Mouse (Mus musculus): ENCODE data around the gene Cfap52. TPM values are rescaled to one million over a fixed set of nuclear protein-coding genes. Genes with fewer than 3 reads are reported as not detected.

Gene Cfap52
- polyA plus RNA-seq, 1 experiment from 2014 or later = 0.53 TPM

GRCm38 (mm10) chr11:67975252-67975651, 9.8 kb upstream of the Cfap52 start:
- Histone ChIP-seq H3K4me3 (replicated peaks) (no peak overlapping the region), H3K36me3 (peaks cover 18% of the 10 kb centered on the region), H3K27ac (no peak overlapping the region), H3K9ac (replicated peaks) (no peak overlapping the region), H3K9me3 (no peaks in the 10 kb centered on the region), H3K4me2 (no peak overlapping the region), H3K4me1 (replicated peaks) (no peaks in the 10 kb centered on the region), H3K27me3 (no peaks in the 10 kb centered on the region)
- ATAC-seq (ENCODE audit: insufficient number of reproducible peaks, insufficient read depth, low FRiP score, low TSS enrichment, low read depth) = no peak
- 8% methylated on average over 2 of the region's 2 CpGs for WGBS

- WGBS = 90% methylated on average over 5 of the region's 5 CpGs
- peaks cover 24% of the 10 kb centered on the region for H3K36me3 ChIP-seq
- no peak overlapping the region for H3K4me2 ChIP-seq
- H3K4me1 ChIP-seq (replicated peaks) = no peaks in the 10 kb centered on the region
- H3K27me3 ChIP-seq = no peaks in the 10 kb centered on the region
- no peak overlapping the region for H3K27ac ChIP-seq
- ATAC-seq (ENCODE audit: insufficient number of reproducible peaks, insufficient read depth, low FRiP score, low TSS enrichment, low read depth) = no peak
- no peak overlapping the region for H3K4me3 ChIP-seq (replicated peaks)
- no peaks in the 10 kb centered on the region for H3K9me3 ChIP-seq
- H3K9ac ChIP-seq (replicated peaks) = no peak overlapping the region
Observed at GRCm38 (mm10) chr11:67973225-67973624, 7.8 kb upstream of the Cfap52 start.

- no peak for ATAC-seq (ENCODE audit: insufficient number of reproducible peaks, insufficient read depth, low FRiP score, low TSS enrichment, low read depth)
- WGBS = 81% methylated on average over 1 of the region's 1 CpGs
- H3K27ac ChIP-seq = no peak overlapping the region
Observed at GRCm38 (mm10) chr11:67972606-67973005, 7.2 kb upstream of the Cfap52 start.

GRCm38 (mm10) chr11:67967831-67968230, 2.4 kb upstream of the Cfap52 start:
- Histone ChIP-seq H3K9ac (replicated peaks) (no peak overlapping the region), H3K4me3 (replicated peaks) (no peak overlapping the region), H3K4me2 (peak overlapping the region; percentile 87; the same call in 1 of the 2 replicates)

More at GRCm38 (mm10) chr11:67972606-67973005, 7.2 kb upstream of the Cfap52 start:
- no peaks in the 10 kb centered on the region for H3K9me3 ChIP-seq
- no peaks in the 10 kb centered on the region for H3K27me3 ChIP-seq
- H3K9ac ChIP-seq (replicated peaks) = no peak overlapping the region
- no peak overlapping the region for H3K4me3 ChIP-seq (replicated peaks)
- no peak overlapping the region for H3K4me2 ChIP-seq
- no peaks in the 10 kb centered on the region for H3K4me1 ChIP-seq (replicated peaks)
- H3K36me3 ChIP-seq = peaks cover 24% of the 10 kb centered on the region

GRCm38 (mm10) chr11:67965905-67966878, 741 bp upstream of the Cfap52 start, which contains the start of gene Stx8:
Gene Stx8 (plus strand): TSS chr11:67966193.
- Histone ChIP-seq H3K9me3 (no peaks in the 10 kb centered on the region), H3K4me1 (replicated peaks) (no peaks in the 10 kb centered on the region; the same call in 1 of the 2 replicates), H3K4me3 (replicated peaks) (peak within 1 kb of the TSS; percentile 75), H3K4me2 (peak within 1 kb of the TSS; percentile 87), H3K9ac (replicated peaks) (peak within 1 kb of the TSS; percentile 77), H3K27ac (no peak within 1 kb of the TSS), H3K27me3 (no peaks in the 10 kb centered on the region), H3K36me3 (peaks cover 11% of the 10 kb centered on the region)
- WGBS = under 1% methylated on average over 28 of the region's 28 CpGs
- ATAC-seq (ENCODE audit: insufficient number of reproducible peaks, insufficient read depth, low FRiP score, low TSS enrichment, low read depth) = peak; percentile 55; the same call in 1 of the 2 replicates

More at GRCm38 (mm10) chr11:67967831-67968230, 2.4 kb upstream of the Cfap52 start:
- no peaks in the 10 kb centered on the region; the same call in 1 of the 2 replicates for H3K4me1 ChIP-seq (replicated peaks)
- no peak for ATAC-seq (ENCODE audit: insufficient number of reproducible peaks, insufficient read depth, low FRiP score, low TSS enrichment, low read depth)
- H3K27me3 ChIP-seq = no peaks in the 10 kb centered on the region
- H3K9me3 ChIP-seq = no peaks in the 10 kb centered on the region
- H3K36me3 ChIP-seq = peaks cover 16% of the 10 kb centered on the region
- H3K27ac ChIP-seq = no peak overlapping the region
- 74% methylated on average over 11 of the region's 11 CpGs for WGBS

GRCm38 (mm10) chr11:67964110-67964509, 1.3 kb downstream of the Cfap52 start:
- ATAC-seq (ENCODE audit: insufficient number of reproducible peaks, insufficient read depth, low FRiP score, low TSS enrichment, low read depth) = no peak
- no peaks in the 10 kb centered on the region for H3K36me3 ChIP-seq
- 71% methylated on average over 6 of the region's 6 CpGs for WGBS
- H3K4me3 ChIP-seq (replicated peaks) = no peak overlapping the region
- H3K4me1 ChIP-seq (replicated peaks) = no peaks in the 10 kb centered on the region; the same call in 1 of the 2 replicates
- H3K27ac ChIP-seq = no peak overlapping the region
- H3K27me3 ChIP-seq = no peaks in the 10 kb centered on the region
- no peak overlapping the region for H3K4me2 ChIP-seq
- H3K9ac ChIP-seq (replicated peaks) = no peak overlapping the region
- no peaks in the 10 kb centered on the region for H3K9me3 ChIP-seq

- Histone ChIP-seq H3K4me2 (no peak overlapping the region), H3K27ac (no peak overlapping the region), H3K4me3 (replicated peaks) (no peak overlapping the region), H3K9me3 (0 out of 2 replicates have a peak, but pooled peaks cover 2% of the 10 kb centered on the region), H3K9ac (replicated peaks) (no peak overlapping the region), H3K36me3 (no peaks in the 10 kb centered on the region), H3K27me3 (0 out of 2 replicates have a peak, but pooled peaks cover 2% of the 10 kb centered on the region), H3K4me1 (replicated peaks) (no peaks in the 10 kb centered on the region)
- WGBS = 87% methylated on average over 6 of the region's 6 CpGs
- no peak for ATAC-seq (ENCODE audit: insufficient number of reproducible peaks, insufficient read depth, low FRiP score, low TSS enrichment, low read depth)
Observed at GRCm38 (mm10) chr11:67954413-67954812, 11.0 kb downstream of the Cfap52 start.

- WGBS = 79% methylated on average over 5 of the region's 5 CpGs
- no peaks in the 10 kb centered on the region for H3K36me3 ChIP-seq
- H3K4me2 ChIP-seq = no peak overlapping the region
- no peak for ATAC-seq (ENCODE audit: insufficient number of reproducible peaks, insufficient read depth, low FRiP score, low TSS enrichment, low read depth)
- 0 out of 2 replicates have a peak, but pooled peaks cover 2% of the 10 kb centered on the region for H3K27me3 ChIP-seq
- H3K27ac ChIP-seq = no peak overlapping the region
- 0 out of 2 replicates have a peak, but pooled peaks cover 2% of the 10 kb centered on the region for H3K9me3 ChIP-seq
- no peak overlapping the region for H3K9ac ChIP-seq (replicated peaks)
- no peaks in the 10 kb centered on the region for H3K4me1 ChIP-seq (replicated peaks)
- H3K4me3 ChIP-seq (replicated peaks) = no peak overlapping the region
Observed at GRCm38 (mm10) chr11:67953604-67954003, 11.8 kb downstream of the Cfap52 start.

- Histone ChIP-seq H3K9ac (replicated peaks) (no peak overlapping the region), H3K36me3 (no peaks in the 10 kb centered on the region), H3K4me2 (no peak overlapping the region), H3K4me1 (replicated peaks) (0 out of 2 replicates have a peak, but pooled peaks cover 2% of the 10 kb centered on the region), H3K27ac (no peak overlapping the region), H3K27me3 (no peaks in the 10 kb centered on the region), H3K9me3 (0 out of 2 replicates have a peak, but pooled peaks cover 2% of the 10 kb centered on the region), H3K4me3 (replicated peaks) (no peak overlapping the region)
- 86% methylated on average over 9 of the region's 9 CpGs for WGBS
- ATAC-seq (ENCODE audit: insufficient number of reproducible peaks, insufficient read depth, low FRiP score, low TSS enrichment, low read depth) = no peak
Observed at GRCm38 (mm10) chr11:67949475-67949874, 16.0 kb downstream of the Cfap52 start.

- no peak overlapping the region for H3K4me3 ChIP-seq (replicated peaks)
- no peak overlapping the region for H3K4me2 ChIP-seq
- H3K27ac ChIP-seq = no peak overlapping the region
- 0 out of 2 replicates have a peak, but pooled peaks cover 2% of the 10 kb centered on the region for H3K4me1 ChIP-seq (replicated peaks)
- H3K9me3 ChIP-seq = 0 out of 2 replicates have a peak, but pooled peaks cover 2% of the 10 kb centered on the region
- no peaks in the 10 kb centered on the region for H3K36me3 ChIP-seq
- no peak for ATAC-seq (ENCODE audit: insufficient number of reproducible peaks, insufficient read depth, low FRiP score, low TSS enrichment, low read depth)
- WGBS = 56% methylated on average over 3 of the region's 3 CpGs
- no peaks in the 10 kb centered on the region for H3K27me3 ChIP-seq
- H3K9ac ChIP-seq (replicated peaks) = no peak overlapping the region
Observed at GRCm38 (mm10) chr11:67948229-67948628, 17.2 kb downstream of the Cfap52 start.

GRCm38 (mm10) chr11:67932156-67932555, 33.3 kb downstream of the Cfap52 start:
- 88% methylated on average over 3 of the region's 3 CpGs for WGBS
- ATAC-seq (ENCODE audit: insufficient number of reproducible peaks, insufficient read depth, low FRiP score, low TSS enrichment, low read depth) = no peak
- Histone ChIP-seq H3K27me3 (no peaks in the 10 kb centered on the region), H3K9me3 (no peaks in the 10 kb centered on the region), H3K4me1 (replicated peaks) (no peaks in the 10 kb centered on the region), H3K27ac (no peak overlapping the region), H3K36me3 (no peaks in the 10 kb centered on the region), H3K4me3 (replicated peaks) (no peak overlapping the region), H3K9ac (replicated peaks) (no peak overlapping the region), H3K4me2 (no peak overlapping the region)

All from limb, embryonic 12.5 days (tissue).